Mouse (Mus musculus) megakaryocyte, embryonic 14.5 days (primary cell): ENCODE measurements around the gene Peg10. TPM values are rescaled to one million over a fixed set of nuclear protein-coding genes. Genes with fewer than 3 reads are reported as not detected.
A peak's percentile ranks its signal among the peaks of the same experiment; 100 is the strongest.

Experiments used
- H3K27me3 ChIP-seq: replicated peaks from 2 replicates; pipeline ENCODE3; 2012; ENCODE audit warnings: inconsistent platforms
- H3K36me3 ChIP-seq: replicated peaks from 2 replicates; pipeline ENCODE3; 2012; ENCODE audit warnings: low read length, inconsistent platforms, mixed read lengths
- H3K4me1 ChIP-seq: 2 replicates; pipeline ENCODE4 v1.6.1; 2012; ENCODE audit warnings: inconsistent platforms
- H3K4me3 ChIP-seq: replicated peaks from 2 replicates; pipeline ENCODE3; 2012; ENCODE audit warnings: moderate library complexity, mild to moderate bottlenecking, inconsistent platforms
- H3K9me3 ChIP-seq: 2 replicates; pipeline ENCODE4 v1.6.1; 2012; ENCODE audit warnings: inconsistent platforms
- FLI1 ChIP-seq: IDR thresholded peaks from 2 replicates; pipeline ENCODE4 v1.6.1; 2012; ENCODE audit warnings: low read length, inconsistent platforms, mixed read lengths
- GATA1 ChIP-seq: IDR thresholded peaks from 3 replicates; pipeline ENCODE4 v1.6.1; 2012; ENCODE audit warnings: mixed read lengths, low read length, inconsistent platforms, borderline replicate concordance
- polyA plus RNA-seq: library from polyadenylated mRNA; stranded (reverse); fragments of >175 nt; gene quantifications from 2 replicates; pipeline ENCODE4 v1.2.3, GENCODE M21; 2012; ENCODE audit warnings: low replicate concordance; ENCODE audit not compliant: insufficient read depth

Peg10 gene
- polyA plus RNA-seq, 1 experiment: 1.6 TPM

DNA sequence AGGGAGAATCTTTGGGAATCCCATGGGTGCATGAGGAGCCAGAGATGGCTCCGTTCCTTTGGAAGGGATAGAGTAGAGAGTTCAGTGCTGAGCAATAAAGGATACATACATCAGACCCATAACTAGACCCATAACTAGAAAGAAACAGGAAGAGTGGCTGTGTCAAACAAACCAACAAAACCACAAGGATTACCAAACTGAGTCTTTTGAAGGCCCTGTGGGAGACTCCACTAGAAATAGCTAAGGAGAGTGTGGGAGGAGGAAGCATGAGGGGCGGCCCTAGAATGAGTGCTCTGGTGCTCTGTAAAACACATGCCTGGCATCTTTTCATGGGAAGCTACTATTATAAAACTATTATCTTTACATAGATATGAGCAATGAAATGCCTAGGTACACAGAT lies 18.8 kb upstream of the Peg10 start:
- Histone ChIP-seq H3K27me3 (no peaks in the 10 kb centered on the region), H3K4me1 (peaks cover 36% of the 10 kb centered on the region), H3K9me3 (no peaks in the 10 kb centered on the region), H3K4me3 (no peak overlapping the region), H3K36me3 (no peaks in the 10 kb centered on the region)
- TF ChIP-seq GATA1 (no peak), FLI1 (no peak)

- Histone ChIP-seq H3K4me1 (peaks cover 31% of the 10 kb centered on the region), H3K4me3 (no peak overlapping the region), H3K36me3 (no peaks in the 10 kb centered on the region), H3K27me3 (no peaks in the 10 kb centered on the region), H3K9me3 (no peaks in the 10 kb centered on the region)
- no peak for TF ChIP-seq GATA1
- TF ChIP-seq FLI1: no peak
Measured at GRCm38 (mm10) chr6:4731675-4732074, 15.4 kb upstream of the Peg10 start.

DNA sequence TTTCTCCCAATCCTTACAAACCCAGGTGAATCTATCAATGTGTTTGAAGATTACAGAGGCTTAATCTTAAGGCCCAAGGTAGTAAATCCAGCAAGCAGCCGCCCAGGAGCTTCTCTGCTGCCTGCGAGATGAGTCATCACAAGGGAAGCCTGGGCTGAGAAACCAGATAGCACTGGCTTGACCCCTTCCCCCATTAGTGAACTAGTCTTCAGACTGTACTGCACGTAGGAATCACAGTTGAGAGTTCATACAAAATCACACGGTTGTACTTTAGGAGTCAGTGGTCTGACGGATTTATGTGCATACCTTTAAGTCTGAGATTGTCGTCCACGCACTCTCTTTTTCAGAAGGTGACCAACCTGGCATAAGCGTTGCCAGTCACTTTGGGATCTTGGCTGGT lies 13.9 kb upstream of the Peg10 start:
- H3K4me1 ChIP-seq: peaks cover 21% of the 10 kb centered on the region
- H3K4me3 ChIP-seq: no peak overlapping the region
- H3K9me3 ChIP-seq: no peaks in the 10 kb centered on the region
- no peaks in the 10 kb centered on the region for H3K36me3 ChIP-seq
- H3K27me3 ChIP-seq: no peaks in the 10 kb centered on the region
- TF ChIP-seq FLI1: no peak
- TF ChIP-seq GATA1: no peak

DNA sequence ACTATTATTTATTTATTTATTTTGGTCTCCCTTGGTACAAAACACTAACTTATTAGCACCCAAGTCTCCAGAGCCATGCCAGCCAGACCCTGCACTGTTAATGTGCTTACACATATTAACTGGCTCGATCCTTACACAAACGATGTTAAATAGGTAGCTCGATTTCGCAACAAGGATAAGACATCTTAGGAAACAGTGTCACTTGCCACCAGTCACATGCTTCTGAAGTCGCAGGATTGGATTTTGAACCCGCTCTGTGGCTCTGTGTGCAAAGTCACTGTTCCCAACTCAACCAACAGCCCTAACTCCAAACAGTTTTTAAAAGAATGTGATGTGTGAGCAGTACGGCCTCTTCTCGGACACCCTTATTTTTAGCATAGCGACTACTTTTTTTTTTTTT lies 10.7 kb upstream of the Peg10 start:
- peaks cover 22% of the 10 kb centered on the region for H3K4me1 ChIP-seq
- TF ChIP-seq GATA1 (no peak), FLI1 (no peak)
- no peak overlapping the region for H3K4me3 ChIP-seq
- H3K27me3 ChIP-seq: no peaks in the 10 kb centered on the region
- H3K9me3 ChIP-seq: no peaks in the 10 kb centered on the region
- H3K36me3 ChIP-seq: no peaks in the 10 kb centered on the region

DNA sequence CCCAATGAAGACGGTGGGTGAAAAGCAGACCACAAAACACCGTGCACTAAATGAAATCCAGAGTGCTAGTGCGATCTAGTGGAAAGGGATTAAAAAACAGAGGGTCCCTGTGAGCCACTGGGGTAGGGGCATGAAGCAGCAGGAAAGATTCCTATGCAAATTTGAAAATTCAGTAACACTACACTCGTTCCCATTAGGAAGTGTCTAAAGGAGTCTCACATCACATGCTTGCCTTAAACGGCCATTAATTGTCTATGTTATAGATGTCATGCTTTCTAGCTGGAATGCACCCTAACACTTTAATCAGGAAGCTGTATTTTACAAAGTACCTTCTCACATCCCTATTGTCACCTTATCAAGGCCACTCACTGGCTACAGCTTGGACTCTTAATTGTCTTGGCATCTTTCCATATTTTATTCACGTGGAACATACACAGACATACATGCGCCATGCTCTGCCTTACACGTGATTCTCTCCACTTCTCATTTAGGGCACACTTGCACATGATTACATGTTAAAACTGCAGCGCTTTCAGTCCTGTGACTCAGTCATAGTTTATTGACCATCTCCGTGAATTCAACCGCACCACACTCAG lies 9.0 kb upstream of the Peg10 start:
- Histone ChIP-seq H3K4me3 (no peak overlapping the region), H3K27me3 (no peaks in the 10 kb centered on the region), H3K9me3 (no peaks in the 10 kb centered on the region), H3K36me3 (no peaks in the 10 kb centered on the region), H3K4me1 (peaks cover 19% of the 10 kb centered on the region)
- no peak for TF ChIP-seq GATA1
- TF ChIP-seq FLI1: no peak

GRCm38 (mm10) chr6:4738717-4739116 lies 8.4 kb upstream of the Peg10 start:
- Histone ChIP-seq H3K9me3 (no peaks in the 10 kb centered on the region), H3K27me3 (no peaks in the 10 kb centered on the region), H3K4me1 (peaks cover 15% of the 10 kb centered on the region), H3K36me3 (no peaks in the 10 kb centered on the region), H3K4me3 (no peak overlapping the region)
- no peak for TF ChIP-seq FLI1
- no peak for TF ChIP-seq GATA1

GRCm38 (mm10) chr6:4739522-4740355 lies 7.4 kb upstream of the Peg10 start:
- H3K9me3 ChIP-seq: no peaks in the 10 kb centered on the region
- no peaks in the 10 kb centered on the region for H3K27me3 ChIP-seq
- H3K4me1 ChIP-seq: peaks cover 15% of the 10 kb centered on the region
- H3K4me3 ChIP-seq: no peak overlapping the region
- TF ChIP-seq GATA1: no peak
- H3K36me3 ChIP-seq: no peaks in the 10 kb centered on the region

DNA sequence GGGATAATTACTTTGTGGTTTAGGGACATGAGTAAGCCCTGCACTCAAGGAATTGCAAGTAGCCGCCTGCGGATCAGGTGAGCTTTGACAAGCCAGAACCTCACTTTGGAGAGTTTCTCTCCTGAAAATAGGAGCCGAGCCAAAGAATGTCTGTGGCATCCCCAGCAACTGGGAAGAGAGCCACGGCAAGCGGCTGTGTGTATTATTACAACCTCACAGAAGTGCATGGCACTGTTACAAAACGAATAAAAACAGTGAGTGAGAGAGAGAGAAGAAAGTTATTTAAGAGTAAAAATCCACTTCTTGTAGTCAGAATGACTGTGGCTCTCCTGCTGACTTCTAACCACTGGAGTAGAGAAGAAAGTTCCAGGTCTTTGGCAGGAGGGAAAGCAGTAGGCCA lies 6.6 kb upstream of the Peg10 start:
- Histone ChIP-seq H3K36me3 (no peaks in the 10 kb centered on the region), H3K9me3 (no peaks in the 10 kb centered on the region), H3K4me1 (peaks cover 15% of the 10 kb centered on the region), H3K27me3 (no peaks in the 10 kb centered on the region), H3K4me3 (no peak overlapping the region)
- TF ChIP-seq GATA1 (no peak), FLI1 (no peak)

GRCm38 (mm10) chr6:4746036-4746695 lies 940 bp upstream of the Peg10 start:
- no peak for TF ChIP-seq GATA1
- no peak for TF ChIP-seq FLI1

More at GRCm38 (mm10) chr6:4746036-4746695, 940 bp upstream of the Peg10 start:
- Histone ChIP-seq H3K4me3 (peak overlapping the region; percentile 95), H3K4me1 (peaks cover 8% of the 10 kb centered on the region), H3K9me3 (peaks cover 22% of the 10 kb centered on the region), H3K27me3 (no peaks in the 10 kb centered on the region), H3K36me3 (no peaks in the 10 kb centered on the region)
